Mouse (Mus musculus): ENCODE measurements around the gene Slc22a18.

Slc22a18 gene

DNA sequence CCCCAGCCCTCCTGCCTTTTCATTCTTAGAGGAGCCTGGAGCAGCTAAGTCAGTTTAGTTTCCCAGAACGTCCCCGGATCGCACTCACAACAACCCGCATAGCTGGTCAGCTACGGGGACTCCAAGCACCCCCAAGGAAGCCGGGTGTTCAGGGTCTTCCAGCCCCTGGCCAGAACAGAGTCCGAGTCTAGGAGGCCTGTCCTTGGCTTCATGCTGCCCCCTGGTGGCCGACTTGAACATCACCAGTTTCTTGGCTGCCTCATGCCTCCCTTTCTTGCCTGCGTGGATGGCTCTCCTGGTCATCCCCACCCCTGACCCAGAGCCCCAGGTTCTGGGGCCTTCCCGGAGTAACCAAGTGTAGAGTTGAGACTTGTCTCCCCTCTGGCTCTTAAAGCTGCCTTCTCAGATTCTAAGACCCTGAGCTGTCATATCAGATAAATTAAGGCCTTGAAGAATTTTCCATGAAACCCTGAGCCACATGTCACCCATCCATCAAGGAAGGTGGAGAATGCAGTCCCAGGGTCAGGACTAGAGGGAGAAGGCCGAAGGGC lies 9.6 kb upstream of the Slc22a18 start:
- DNase-seq = peak; percentile 74 to 75

DNA sequence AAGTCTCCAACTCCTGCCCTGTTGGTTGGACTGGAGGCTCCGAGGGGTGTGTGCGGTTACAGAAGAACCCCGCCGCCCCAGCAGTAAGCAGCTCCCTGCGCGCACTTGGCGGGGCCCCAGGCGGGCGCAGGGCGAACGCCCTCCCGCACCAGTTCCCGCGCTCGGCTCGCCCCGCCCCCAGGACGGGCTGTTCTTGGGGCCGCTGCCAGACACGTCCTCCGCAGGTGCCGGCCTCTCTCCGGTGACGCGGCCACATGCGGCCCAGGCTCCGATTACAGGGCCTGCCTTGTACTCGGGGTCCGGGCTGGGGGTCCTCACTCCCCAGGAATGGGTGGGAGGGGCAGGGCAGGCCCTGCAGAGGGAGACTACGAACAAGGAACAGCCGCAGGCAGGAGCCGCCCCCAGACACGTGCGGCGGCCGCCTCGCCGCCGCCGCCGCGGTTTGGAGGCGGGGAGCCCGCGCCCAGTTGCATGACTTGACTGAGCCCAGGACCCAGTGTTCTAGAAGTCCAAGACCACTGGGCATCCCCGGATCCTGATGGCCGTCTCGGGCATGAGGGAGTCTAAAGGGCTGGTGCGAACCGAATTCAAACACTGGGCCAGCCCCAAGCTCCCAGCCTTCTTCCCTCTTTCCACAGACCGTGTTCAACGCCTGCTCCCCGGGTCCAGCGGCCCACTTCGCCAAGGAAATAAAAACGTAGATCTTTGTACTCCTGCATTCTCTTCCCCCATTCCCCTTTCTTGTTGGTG lies 8.6 kb upstream of the Slc22a18 start:
- DNase-seq = peak; percentile 51 to 65

DNA sequence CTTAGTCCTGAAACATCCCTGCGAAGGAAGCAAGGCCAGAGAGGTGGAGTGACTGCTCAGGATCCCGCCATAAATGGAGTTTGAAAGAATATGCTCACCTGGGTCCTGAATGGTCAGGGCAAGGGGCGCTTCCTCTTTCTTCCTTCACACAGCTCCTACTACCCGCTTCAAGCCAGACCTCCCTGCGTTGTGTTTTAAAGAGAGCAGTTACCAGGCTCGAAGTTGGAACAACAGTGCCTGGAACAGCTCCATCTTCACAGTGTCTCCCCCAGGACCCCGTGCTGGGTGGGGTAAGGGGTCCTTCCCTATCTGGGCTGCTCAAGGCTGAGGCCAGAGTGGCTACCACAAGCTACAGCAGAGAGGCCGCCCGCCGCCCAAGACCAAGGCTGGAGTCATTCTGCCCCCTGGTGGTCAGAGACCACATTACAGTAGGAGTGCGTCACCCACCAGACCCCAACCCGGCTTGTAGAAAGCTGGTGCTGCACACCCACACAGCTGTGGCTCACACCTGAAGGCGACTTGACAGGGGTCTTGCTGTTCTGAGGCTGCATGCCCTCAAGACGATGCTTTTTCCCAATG lies 7.3 kb upstream of the Slc22a18 start:
- DNase-seq = peak; percentile 68 to 72

DNA sequence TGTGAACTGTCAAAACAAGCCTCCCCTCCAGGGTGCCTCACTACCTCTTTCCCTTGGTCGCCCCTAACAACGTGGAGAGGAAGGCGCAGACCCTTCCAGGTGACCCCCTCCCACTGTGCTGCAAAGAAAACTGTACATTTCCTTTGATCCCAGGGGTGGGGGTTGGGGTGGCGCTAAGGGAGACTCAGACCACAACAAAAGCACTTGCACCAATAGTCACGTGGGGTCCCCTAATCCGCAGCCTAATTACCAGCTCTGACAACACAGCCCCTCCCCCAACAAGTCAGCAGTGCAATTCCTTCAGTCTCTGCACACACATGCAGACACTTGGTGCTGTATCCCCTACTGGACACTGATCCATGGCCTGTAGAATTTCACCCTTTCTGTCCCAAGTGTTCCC lies 5.8 kb upstream of the Slc22a18 start:
- no peak for DNase-seq

DNA sequence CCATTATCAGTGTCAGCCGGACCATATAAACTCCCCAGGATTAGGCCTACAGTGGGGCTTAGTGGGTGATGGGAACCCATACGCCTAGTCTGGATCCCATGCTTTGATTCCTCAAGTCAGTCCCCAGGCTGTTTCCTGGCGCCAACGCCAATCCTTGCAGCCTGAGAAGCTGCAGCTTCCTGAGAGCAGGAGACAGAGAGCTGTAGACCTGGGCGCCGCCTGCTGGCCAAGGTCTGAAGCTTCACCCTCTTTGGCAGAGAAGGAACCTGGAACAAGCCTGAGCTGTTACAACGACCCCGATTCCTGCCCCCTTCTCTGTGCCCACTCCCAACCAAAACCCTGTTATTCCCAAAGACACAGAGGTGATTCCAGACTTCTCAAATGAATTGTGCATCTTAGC lies 3.6 kb upstream of the Slc22a18 start:
- DNase-seq = peak; percentile 52 to 73

DNA sequence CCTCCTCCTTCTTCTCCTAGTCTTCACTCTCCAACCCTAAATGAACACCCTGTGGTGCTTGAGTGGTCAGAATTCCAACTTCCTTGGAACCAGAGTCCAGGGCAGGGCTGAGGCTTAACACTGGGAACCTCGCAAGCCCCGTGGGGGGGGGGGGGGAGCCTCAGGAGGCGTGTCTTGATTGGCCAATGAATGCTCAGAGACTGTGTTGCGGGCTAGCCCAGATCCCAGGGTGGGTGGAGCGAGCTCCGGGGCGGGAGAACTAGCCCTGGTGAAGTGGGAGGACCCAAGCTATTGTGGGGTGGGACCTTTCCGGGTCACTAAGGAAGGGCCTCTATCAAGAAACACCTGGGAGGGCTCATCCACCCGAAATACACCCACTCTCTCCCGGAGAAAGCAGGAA lies 1.3 kb downstream of the Slc22a18 start:
- peak in 1 of 2 experiments; percentile 42 for DNase-seq

DNA sequence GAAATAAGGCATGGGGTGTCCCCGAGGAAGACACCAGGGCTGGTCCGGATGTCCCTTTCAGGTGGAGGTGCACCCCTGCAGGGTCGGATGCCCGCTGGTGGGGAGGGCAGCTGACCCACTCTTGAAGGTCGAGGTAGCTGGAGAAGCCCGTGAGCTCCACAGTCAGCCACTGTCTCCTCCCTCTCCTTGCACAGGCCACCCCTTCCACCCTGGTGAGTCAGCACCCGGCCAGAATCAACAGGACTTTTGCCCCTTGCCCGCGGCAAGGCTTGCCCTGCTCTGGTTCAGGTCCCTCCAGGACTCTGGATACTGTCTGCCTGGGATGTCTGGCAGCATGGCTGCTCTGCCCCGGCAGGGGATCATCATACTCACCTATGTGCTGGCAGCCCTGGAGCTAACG lies 2.3 kb downstream of the Slc22a18 start:
- DNase-seq = no peak

DNA sequence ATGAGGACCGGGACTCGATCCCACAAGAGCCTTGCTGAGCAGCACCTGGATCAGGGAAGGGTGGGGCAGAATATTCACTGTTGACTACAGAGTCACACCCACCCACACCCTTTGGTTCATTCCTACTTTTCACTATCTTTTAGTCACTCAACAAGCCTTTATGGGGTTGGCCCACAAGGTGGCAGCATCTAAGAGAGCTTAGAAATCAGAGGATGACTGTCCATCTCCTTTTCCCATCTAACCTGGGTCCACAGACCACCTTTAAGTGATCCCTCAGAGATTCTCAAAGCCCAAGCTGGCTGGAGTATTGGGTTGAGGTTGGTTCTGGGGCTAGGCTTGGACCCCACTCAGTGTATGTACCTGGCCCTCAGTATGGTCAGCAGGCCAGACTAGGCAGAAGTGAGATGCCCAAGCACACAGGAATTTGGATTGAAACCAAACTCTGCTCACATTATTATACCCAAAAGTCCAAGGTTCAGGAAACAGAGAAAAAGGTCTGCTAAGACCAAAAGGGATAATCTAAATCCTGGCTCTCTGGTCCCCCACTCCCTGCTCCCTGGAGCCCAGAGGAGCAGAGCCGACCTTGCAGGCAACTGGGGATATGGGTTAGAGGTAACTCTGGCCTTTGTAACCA lies 3.3 kb downstream of the Slc22a18 start:
- no peak for DNase-seq

DNA sequence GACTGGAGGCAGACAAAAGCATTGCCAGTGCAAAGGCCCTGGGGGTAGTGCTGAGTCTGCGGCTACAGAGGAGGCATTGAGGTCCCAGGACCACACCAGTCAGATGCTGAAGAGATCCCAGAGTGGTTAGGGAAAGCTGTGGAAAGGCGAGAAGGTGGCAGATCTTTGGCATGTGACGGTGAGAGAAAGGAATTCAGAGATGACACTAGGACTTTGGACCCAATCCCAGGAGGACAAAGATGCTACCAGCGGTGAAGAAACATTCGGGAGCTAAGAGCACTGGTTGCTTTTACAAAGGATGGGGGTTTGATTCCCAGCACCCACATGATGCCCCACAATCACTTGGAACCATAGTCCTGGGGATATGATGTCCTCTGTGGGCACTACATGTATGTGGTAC lies 4.3 kb downstream of the Slc22a18 start:
- no peak for DNase-seq

DNA sequence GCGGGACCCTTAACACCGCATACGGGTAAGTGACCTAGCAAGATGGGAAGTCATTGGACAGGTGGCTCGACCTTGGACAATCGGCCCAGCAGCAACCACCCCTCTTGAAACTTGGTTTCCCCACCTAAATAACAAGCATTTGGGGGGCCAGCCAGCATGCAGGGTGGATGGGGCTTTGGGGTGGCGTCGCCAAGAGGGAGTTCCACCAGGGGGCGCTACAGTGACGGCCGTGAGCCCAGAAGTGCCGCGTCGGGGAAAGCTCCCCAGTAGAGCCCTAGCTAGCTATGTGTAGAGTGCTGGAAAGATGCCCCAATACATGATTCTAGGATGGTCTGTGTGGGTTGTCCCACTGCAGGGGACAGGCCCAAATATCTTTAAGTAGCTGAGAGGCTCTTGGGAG lies 7.0 kb downstream of the Slc22a18 start:
- peak; percentile 55 to 60 for DNase-seq

DNA sequence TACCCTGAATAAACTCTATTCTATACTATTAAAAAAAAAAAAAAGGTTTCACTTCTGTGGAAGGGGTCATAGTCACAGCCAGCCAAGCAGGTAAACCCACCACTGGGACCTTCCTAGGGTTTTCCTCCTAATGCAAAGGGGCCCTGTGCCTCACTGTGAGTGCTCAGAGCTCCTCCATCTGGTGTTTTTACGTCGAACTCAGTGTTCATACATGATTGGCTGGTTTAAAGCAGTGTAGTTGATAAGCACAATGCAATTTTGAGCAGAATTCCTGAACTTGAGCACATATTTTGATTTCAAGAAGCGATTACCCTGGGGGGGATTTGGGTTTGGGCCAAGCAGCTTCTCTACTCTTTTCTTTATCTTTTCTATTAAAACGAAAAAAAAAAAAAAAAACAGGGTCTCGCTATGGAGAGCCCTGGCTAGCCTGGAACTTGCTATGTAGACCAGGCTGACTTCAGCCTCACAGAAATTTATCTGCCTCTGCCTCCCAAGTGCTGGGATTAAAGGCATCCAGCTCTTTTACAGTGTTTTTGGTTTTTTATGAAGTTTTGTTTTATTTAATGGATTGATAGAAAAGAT lies 8.4 kb downstream of the Slc22a18 start:
- DNase-seq = no peak

DNA sequence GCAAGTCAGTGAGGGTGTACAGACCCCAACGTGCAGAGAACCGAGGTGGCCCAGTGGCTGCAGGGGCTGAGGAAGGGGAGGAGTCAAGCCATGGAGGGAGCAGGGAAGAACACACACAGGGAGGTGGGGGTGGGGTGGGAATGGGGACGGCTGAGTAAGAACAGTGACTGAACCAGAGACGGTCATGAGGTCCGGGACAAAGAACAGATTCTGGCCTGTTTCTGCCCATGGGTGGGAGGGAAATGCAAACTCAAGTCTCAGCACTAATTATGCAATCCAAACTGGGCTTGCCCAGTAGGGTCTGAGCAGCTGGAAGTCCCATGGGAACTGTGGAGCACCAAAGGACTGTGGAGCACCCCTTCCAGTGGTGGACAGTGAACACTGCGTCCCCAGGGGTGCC lies 9.0 kb downstream of the Slc22a18 start:
- DNase-seq = no peak

DNA sequence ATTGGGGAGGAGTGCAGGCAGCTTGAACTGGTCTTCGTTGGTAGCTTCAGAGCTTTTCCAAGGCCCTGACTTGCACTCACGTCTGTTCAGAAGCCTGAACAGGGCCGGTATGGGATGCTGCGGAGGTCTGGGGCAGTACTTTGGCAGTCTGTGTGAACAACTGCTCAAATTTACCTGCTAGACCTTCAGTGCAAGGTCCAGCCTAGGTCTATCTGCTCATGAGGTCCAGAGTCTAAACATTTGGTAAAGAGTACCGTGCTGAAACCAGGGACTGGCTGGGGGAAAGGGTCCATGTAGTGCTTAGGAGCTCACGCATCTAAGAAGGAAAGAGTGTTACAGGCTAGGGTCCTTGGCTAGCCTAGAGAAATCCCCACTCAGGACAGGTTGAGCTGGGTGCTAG lies 16.2 kb downstream of the Slc22a18 start:
- DNase-seq = no peak

DNA sequence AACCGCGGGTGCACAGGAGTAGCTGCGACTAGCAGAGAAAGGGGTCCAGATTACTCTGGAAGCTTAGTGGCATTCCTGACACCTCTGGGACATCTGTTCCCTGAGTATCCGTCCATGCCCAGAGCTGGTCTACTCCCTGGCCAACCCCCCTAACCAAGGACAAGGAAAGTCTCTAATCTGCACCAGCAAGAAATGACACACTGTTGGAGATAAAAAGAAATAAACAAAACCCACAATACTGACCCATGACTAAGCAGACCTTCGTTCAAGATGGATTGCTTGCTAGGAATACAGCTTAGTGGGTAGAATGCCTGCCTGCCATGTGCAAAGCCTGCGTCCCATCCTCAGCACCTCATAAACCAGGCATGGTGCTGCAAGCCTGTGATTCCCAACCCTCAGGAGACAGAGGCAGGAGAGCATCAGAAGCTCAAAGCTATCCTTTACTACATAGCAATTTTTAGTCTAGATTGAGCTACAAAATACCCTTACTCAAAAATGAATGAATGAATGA lies 20.1 kb downstream of the Slc22a18 start:
- no peak for DNase-seq

DNA sequence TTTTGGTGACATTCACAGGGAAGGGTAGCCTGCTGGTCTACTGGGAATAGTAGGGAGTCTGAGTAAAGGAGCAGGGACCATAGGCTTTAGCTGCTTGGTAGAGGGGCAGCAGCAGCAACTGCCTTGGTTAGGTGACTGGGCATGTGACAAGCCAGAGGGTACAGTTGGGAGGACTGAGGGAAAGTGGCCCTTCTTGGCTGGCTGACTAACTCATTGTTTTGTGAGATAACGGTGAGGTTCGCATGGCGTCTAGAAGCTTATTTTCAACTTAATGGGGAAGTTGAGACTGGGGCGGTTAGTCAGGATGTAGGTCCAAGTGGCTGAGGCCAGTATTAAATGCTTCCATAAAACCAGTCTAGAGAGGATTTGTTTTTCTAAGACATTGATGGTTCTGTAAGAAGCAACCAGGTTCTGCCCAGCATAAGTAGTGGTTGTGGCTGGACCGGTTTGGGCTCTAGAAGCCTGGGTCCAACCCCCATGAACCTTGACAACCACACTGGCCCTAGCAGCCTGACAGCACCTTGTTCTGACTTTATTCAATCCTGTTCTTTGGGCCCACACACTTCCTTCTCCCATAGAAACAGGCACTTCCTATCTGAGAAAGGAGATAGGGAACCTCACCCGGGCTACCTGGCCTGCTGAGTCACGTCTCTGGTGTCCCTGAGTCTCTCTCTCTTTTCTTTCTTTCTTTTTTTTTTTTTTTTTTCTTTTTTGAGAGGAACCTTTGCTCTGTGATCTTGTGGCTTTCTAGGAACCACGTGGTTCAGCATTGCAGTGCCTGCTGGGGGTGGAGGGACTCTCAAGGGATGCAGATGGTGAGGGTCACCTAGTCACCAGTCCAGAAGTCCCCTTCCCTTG lies 21.8 kb downstream of the Slc22a18 start:
- DNase-seq = no peak

DNA sequence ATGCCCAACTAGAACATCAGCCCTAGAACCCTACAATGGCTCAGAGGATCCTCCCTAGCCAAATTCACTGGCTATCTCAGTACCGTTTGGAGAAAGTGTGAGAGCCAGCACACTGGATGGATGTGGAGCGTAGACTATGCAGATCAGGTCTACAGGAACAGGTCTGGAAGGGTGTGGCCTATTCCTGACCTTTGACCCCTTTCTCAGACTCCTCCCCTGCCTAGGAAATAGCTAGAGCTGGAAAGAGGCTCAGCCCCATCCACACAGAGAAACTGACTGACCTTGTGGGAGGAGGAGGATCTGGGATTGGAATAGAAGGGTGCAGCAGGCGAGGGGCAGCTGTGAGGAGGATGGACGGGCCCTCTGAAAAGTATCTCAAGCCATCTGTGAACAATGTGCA lies 25.0 kb downstream of the Slc22a18 start:
- no peak for DNase-seq

DNA sequence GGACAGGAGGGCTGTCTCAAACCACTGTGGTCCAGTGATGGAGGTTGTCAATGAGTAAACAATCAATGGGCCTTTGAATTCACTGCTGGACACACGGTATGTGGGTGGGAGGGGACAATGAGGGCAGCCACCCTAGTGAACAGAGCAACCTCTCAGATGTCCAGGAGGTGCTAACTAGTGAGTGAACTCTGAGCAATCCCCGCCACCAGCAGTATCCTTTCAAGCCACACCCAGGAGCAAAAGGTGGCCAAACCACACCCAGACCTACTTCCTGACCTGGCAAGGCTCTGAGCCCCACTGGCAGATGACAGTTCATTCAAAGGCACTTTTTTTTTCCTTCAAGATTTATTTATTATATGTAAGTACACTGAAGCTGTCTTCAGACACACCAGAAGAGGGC lies 27.4 kb downstream of the Slc22a18 start:
- peak in 1 of 2 experiments; percentile 26 for DNase-seq

DNA sequence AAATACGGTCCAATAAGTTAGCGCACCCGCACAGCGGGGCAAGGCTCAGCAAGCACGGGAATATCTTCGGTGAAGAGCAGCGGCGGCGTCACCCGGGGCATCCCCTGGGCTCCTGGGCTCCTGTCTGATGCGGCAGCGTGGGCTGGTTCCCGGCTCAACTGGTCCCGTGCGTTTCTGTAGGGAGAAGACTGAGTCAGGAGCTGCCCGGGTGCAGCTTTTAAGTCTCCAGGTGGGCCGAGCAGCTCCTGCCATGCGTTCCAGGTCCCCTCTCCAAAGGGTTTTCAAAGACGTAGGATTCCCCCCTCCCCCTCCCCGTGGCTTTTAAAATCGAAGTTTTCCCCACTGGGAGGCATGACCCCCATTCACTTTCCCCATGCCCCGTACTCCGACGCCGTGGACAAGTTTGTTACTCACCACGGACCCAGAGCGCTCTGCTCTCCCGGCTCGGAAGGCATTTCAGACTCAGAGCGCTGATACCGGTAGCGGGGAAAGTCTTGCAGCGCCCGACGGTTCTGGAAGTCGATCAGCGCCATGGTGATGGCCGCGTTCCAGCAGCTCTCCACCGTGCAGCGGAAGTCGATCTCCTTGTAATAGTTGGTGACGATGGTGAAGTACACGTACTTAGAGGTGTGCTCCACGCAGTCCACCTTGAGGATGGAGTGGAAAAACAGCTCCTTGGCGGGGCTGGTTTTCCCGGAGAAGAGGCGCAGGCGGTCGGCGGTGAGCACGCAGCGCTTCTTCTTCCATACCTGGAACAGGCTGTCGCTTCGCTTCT lies 28.3 kb downstream of the Slc22a18 start:
- peak; percentile 70 to 73 for DNase-seq

DNA sequence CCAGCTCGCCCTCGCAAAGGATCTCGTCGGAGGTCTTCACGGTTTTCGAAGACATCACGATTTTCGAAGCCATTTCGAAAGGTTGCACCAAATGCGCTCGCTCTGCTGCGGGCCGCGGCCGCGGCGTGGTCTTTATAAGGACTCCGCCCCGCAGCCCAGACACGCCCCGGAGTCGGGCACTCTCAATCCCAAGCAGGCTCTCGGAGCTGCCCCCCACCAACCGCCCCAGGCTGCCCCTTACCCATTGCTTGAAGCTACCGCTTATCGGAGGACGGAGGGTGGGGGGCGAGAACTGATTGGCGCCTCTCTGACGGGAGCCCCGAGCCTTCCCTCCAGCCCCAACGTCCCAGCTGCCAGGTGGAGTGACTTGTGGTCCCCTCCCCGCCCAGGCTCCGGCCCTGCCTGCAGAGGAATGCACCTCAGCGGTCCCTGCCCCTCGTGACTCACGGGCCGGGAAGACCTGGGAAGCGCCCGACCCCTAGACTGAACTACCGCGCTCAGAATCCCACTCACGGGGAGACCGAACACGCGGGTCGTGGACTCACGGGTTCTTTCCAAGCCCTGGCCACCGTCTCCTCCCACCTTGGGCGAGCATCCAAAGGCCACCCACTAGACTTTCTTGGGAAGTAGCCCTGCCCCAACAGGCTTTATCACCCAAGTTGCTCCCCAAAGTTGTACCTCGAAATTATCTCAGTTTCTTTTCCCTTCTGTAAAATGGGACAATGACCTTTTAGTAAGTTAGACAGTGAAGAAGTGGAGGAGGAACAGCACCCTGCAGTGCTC lies 29.1 kb downstream of the Slc22a18 start, which contains the start of gene Phlda2:
TSS of gene Phlda2 (minus strand) at position 733 of the 783 bp plus-strand sequence.
- peak; percentile 46 to 54 for DNase-seq

DNA sequence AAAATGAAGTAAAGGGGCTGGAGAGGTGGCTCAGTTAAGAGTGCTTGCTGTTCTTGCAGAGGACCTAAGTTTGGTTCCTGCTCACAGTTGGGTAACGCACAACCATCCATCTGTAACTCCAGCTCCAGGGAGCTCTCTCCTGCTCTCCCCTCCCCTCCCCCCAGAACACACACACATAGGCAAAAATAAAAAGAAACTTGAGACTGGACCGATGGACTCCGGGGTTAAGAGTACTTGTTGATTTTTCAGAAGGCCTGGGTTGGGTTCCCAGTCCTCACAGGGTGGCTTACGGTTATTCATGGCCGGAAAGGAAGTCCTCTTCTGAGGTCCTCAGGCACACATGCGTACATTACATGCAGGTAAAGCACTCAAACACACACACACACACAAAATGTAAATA lies 30.4 kb downstream of the Slc22a18 start:
- no peak for DNase-seq

DNA sequence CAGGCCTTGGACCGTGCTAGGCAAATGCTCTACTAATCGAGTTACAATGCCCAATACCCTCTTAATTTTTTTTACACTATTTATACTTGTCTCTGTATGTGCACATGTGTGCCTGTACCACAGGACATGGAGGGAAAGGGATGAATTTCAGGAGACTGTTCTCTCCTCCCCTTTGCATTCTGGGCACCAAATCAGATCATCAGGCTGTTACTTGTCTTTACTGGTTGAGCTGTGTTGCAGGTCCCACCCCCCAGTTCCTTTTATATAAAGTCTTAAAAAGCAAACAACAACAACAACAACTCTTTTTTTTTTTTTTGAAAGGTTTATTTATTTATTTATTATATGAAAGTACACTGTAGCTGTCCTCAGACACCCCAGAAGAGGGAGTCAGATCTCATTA lies 31.9 kb downstream of the Slc22a18 start:
- no peak for DNase-seq

Data from lung, adult 18-20 months (tissue).